Comparison of ENCODE assay signal across 13 mouse cellular contexts in the genomic region with DNA sequence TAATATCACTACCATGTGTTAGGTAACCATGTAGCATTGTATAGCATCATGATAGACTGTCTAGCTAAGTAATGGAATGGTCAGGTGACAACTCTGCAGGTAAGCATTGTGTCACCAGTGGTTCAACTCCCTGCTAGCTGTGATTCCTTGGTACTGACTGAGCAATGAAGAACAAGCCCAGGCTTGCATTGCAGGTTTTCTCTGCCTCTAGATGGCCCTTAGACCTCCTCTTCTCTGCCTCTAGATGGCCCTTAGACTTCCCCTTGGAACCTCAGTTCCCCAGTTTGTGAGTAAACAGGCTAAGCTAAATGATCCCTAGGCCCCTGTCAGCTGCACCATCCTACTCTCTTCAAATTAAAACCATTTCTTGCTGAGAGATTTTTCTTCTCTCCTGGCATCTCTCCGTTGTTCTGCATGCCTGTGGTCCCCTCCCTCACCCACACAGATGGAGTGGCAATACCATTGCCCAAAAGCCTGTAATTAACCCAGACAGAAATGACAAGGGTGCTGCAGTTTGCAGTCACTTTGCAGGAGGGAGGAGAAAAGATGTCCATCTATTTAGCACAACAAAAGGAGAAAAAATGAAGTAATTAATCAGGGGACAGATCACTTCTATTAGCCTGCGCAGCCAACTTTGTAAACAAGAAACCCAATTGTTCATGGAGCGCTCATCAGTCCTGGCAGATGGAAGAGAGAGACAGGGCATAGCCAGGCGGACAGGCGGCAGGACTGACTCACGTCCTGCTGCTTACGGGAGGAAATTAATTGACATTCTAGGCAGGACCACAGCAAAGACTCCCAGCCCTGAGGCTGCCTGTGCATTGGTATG.
DNase-seq lines count a peak whose midpoint lies in the region; ATAC-seq and TF ChIP-seq lines count a peak whose summit lies in the region.
"Had no signal": no experiment of that assay in that cellular context is flagged by ENCODE, and none has a peak within 500 bp of the region (broad histone marks: within the 10 kb centered on the region; RNA-seq: fewer than 3 reads in every experiment).

No protein-coding gene starts in this region.

- DNase-seq in MN1 (ENCODE audit: low spot score), result peak; percentile 27
- peak; percentile 94 for DNase-seq in brain, embryonic 14.5 days (ENCODE audit: low read depth)
- peak; percentile 52 for DNase-seq in hindbrain, embryonic 14.5 days (ENCODE audit: low spot score)
- peak; percentile 69 for DNase-seq in midbrain, postnatal 0 days (ENCODE audit: low spot score)
- DNase-seq in testis, postnatal 10 days (ENCODE audit: low spot score), result no peak
- no peak for DNase-seq in thymus, adult 18-20 months
- no peak for DNase-seq in adrenal gland, adult 8-10 months
- DNase-seq: kidney, adult 11 months; right cerebral cortex, postnatal 4 days; thymus, postnatal 4 days had no signal

- TF ChIP-seq POLR2A in brain, embryonic 14.5 days (IDR thresholded peaks at IDR 0.05; ENCODE audit: borderline replicate concordance, extremely low read depth, insufficient read depth, insufficient read length, poor library complexity, severe bottlenecking), result no peak

- H3K4me3 ChIP-seq in hindbrain, embryonic 14.5 days (replicated peaks; ENCODE audit: low read length), result no peak overlapping the region
- H3K4me3 ChIP-seq in midbrain, postnatal 0 days (ENCODE audit: low read depth, low read length), result no peak overlapping the region
- H3K4me3 ChIP-seq: erythroblast, embryonic 14.5 days; heart, embryonic 12.5 days; limb, embryonic 15.5 days had no signal

- no peak for TF ChIP-seq CTCF in brain, embryonic 14.5 days (IDR thresholded peaks at IDR 0.05; ENCODE audit: borderline replicate concordance, extremely low read depth, insufficient read depth, insufficient read length)
- TF ChIP-seq CTCF in midbrain, postnatal 0 days (IDR thresholded peaks at IDR 0.05), result no peak

- H3K36me3 ChIP-seq in hindbrain, embryonic 14.5 days (replicated peaks; ENCODE audit: control insufficient read depth, insufficient read depth), result no peaks in the 10 kb centered on the region
- H3K36me3 ChIP-seq in midbrain, postnatal 0 days (ENCODE audit: insufficient read depth, low read length), result no peaks in the 10 kb centered on the region; the same call in 1 of the 2 replicates
- H3K36me3 ChIP-seq: heart, embryonic 12.5 days had no signal

- H3K27ac ChIP-seq in hindbrain, embryonic 14.5 days, result no peak overlapping the region
- H3K27ac ChIP-seq in midbrain, postnatal 0 days (ENCODE audit: low read depth, low read length), result no peak overlapping the region
- H3K27ac ChIP-seq: limb, embryonic 15.5 days had no signal

- no peaks in the 10 kb centered on the region for H3K9me3 ChIP-seq in hindbrain, embryonic 14.5 days (ENCODE audit: control insufficient read depth, low read length)
- no peaks in the 10 kb centered on the region for H3K9me3 ChIP-seq in midbrain, postnatal 0 days (ENCODE audit: low read length)
- H3K9me3 ChIP-seq: heart, embryonic 12.5 days; limb, embryonic 15.5 days had no signal

- peak; percentile 81 for ATAC-seq in hindbrain, embryonic 14.5 days (ENCODE audit: low FRiP score)
- ATAC-seq in midbrain, postnatal 0 days (ENCODE audit: low FRiP score), result peak; percentile 32; the same call in 1 of the 2 replicates

- H3K4me1 ChIP-seq in hindbrain, embryonic 14.5 days (replicated peaks; ENCODE audit: control insufficient read depth, insufficient read depth, low read length), result peaks cover 22% of the 10 kb centered on the region
- no peaks in the 10 kb centered on the region for H3K4me1 ChIP-seq in midbrain, postnatal 0 days (ENCODE audit: insufficient read depth, low read length)

- H3K27me3 ChIP-seq in hindbrain, embryonic 14.5 days (ENCODE audit: control insufficient read depth, insufficient read depth, low read length), result no peaks in the 10 kb centered on the region
- no peaks in the 10 kb centered on the region for H3K27me3 ChIP-seq in midbrain, postnatal 0 days (ENCODE audit: insufficient read depth, low read length)
- H3K27me3 ChIP-seq: heart, embryonic 12.5 days; limb, embryonic 15.5 days had no signal

- H3K4me2 ChIP-seq in hindbrain, embryonic 14.5 days (replicated peaks), result no peak overlapping the region
- H3K4me2 ChIP-seq in midbrain, postnatal 0 days (ENCODE audit: low read depth, low read length, poor library complexity, severe bottlenecking), result no peak overlapping the region
- H3K4me2 ChIP-seq: heart, embryonic 12.5 days; limb, embryonic 15.5 days had no signal

- WGBS in hindbrain, embryonic 14.5 days, result 13% methylated on average over 7 of the region's 7 CpGs
- 45% methylated on average over 7 of the region's 7 CpGs for WGBS in midbrain, postnatal 0 days

- H3K9ac ChIP-seq in hindbrain, embryonic 14.5 days, result no peak overlapping the region
- H3K9ac ChIP-seq in midbrain, postnatal 0 days (replicated peaks; ENCODE audit: low read length, poor library complexity, severe bottlenecking), result no peak overlapping the region
- H3K9ac ChIP-seq: heart, embryonic 12.5 days; limb, embryonic 15.5 days had no signal

Comparison
In these comparisons a context has a peak if more than half of its experiments do, and no peak if none do; other contexts are left out.
1. DNase-seq: peak in MN1 (single experiment), brain, embryonic 14.5 days (single experiment), hindbrain, embryonic 14.5 days (single experiment) and midbrain, postnatal 0 days (single experiment); none in testis, postnatal 10 days (single experiment), thymus, adult 18-20 months (0 of 2) and adrenal gland, adult 8-10 months (single experiment).